Comparison of ENCODE assay signal across 27 mouse cellular contexts in the genomic region with DNA sequence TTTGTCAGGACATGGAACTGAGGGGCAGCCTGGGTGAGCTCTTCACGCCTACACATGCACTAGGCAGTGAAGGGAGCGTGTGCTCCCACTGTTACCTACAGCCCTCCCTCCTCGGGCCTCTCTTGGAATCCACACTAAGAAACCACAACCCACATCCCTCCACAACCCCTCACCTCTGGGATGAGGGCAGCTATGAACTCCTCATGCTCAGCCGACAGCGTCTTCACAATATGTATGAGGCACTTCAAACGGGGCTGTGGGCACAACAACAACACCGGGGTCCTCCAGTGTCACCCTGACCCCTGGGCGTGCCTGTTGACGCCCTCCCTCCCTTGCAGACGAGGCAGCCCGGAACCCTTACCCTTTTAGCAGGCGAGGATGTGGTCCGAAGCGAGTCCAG. TPM values are rescaled to one million over a fixed set of nuclear protein-coding genes. Genes with fewer than 3 reads are reported as not detected.
DNase-seq lines count a peak whose midpoint lies in the region; ATAC-seq lines count a peak whose summit lies in the region.
"Had no signal": no experiment of that assay in that cellular context is flagged by ENCODE, and none has a peak within 500 bp of the region (broad histone marks: within the 10 kb centered on the region; RNA-seq: fewer than 3 reads in every experiment).

No protein-coding gene starts in this region.

- H3K4me3 ChIP-seq in heart, embryonic 16.5 days (ENCODE audit: low read length): no peak overlapping the region
- H3K4me3 ChIP-seq: forebrain, embryonic 13.5 days; hindbrain, embryonic 10.5 days; hindbrain, embryonic 15.5 days; layer of hippocampus, adult 2 months had no signal

- H3K4me2 ChIP-seq in heart, embryonic 16.5 days (ENCODE audit: low read depth, low read length): no peak overlapping the region
- H3K4me2 ChIP-seq: forebrain, embryonic 13.5 days; heart, embryonic 11.5 days; hindbrain, embryonic 15.5 days had no signal

- intact Hi-C loops in heart, postnatal 14 days (cut with DNase I): no loop called here

- 88% methylated on average over 14 of the region's 14 CpGs for WGBS in heart, embryonic 16.5 days

- no peak overlapping the region for H3K9ac ChIP-seq in heart, embryonic 16.5 days (ENCODE audit: low read length)
- H3K9ac ChIP-seq: forebrain, embryonic 13.5 days; hindbrain, embryonic 15.5 days; liver, embryonic 14.5 days had no signal

- no peaks in the 10 kb centered on the region for H3K9me3 ChIP-seq in heart, embryonic 16.5 days (replicated peaks; ENCODE audit: control insufficient read depth, low read length)
- H3K9me3 ChIP-seq: forebrain, embryonic 13.5 days; hindbrain, embryonic 10.5 days; hindbrain, embryonic 15.5 days had no signal

- H3K27ac ChIP-seq in heart, embryonic 16.5 days (ENCODE audit: low read length): no peak overlapping the region
- H3K27ac ChIP-seq: forebrain, embryonic 13.5 days; hindbrain, embryonic 10.5 days; hindbrain, embryonic 15.5 days; layer of hippocampus, adult 2 months; liver, embryonic 14.5 days; macrophage had no signal

- DNase-seq in heart, postnatal 14 days: no peak
- DNase-seq in thymus, adult 18-20 months: peak; percentile 29 to 58
- peak; percentile 63 for DNase-seq in thymus, postnatal 25 days
- DNase-seq in left cerebral cortex, adult 8-10 months (ENCODE audit: low spot score in 2 of 2): no peak
- DNase-seq in adrenal gland, postnatal 4 days (ENCODE audit: low spot score in 2 of 2): no peak
- DNase-seq: adrenal gland, adult 2 months; cerebellum, adult 8-10 months; cerebellum, postnatal 36 days; gastrocnemius, postnatal 14 days; heart, adult 11 months; heart, postnatal 10 days; kidney, adult 18-20 months; kidney, postnatal 36 days; liver; lung, adult 2 months; lung, postnatal 10 days; midbrain, embryonic 14.5 days; right cerebral cortex, postnatal 14 days had no signal

- no peaks in the 10 kb centered on the region for H3K4me1 ChIP-seq in heart, embryonic 16.5 days (ENCODE audit: control insufficient read depth, insufficient read depth, low read length)
- H3K4me1 ChIP-seq: forebrain, embryonic 13.5 days; hindbrain, embryonic 10.5 days; hindbrain, embryonic 15.5 days had no signal

- peaks cover 33% of the 10 kb centered on the region for H3K36me3 ChIP-seq in heart, embryonic 16.5 days (ENCODE audit: control insufficient read depth, insufficient read depth)

- 0 out of 2 replicates have a peak, but pooled peaks have one; percentile 37 for ATAC-seq in heart, embryonic 16.5 days (replicated peaks; ENCODE audit: extremely low read depth, insufficient read depth, low FRiP score)
- ATAC-seq in granulocyte monocyte progenitor cell, adult 5-6 weeks (replicated peaks; ENCODE audit: poor library complexity, severe bottlenecking): no peak
- ATAC-seq: forebrain, embryonic 13.5 days had no signal

- no peaks in the 10 kb centered on the region for H3K27me3 ChIP-seq in heart, embryonic 16.5 days (ENCODE audit: control insufficient read depth, insufficient read depth, low read length)
- H3K27me3 ChIP-seq: forebrain, embryonic 13.5 days; hindbrain, embryonic 15.5 days had no signal

RNA-seq across cellular contexts. Expression of gene Rrp12, which starts 21.6 kb away (rescaled TPM):
- 9.4 and 10.0 TPM in 2 replicates for polyA plus RNA-seq in heart, embryonic 16.5 days (2015; fragmentation: Nextera tagmentation; extraction: Ambion mirVana)
- total RNA-seq in heart, postnatal 14 days (2021): 10 to 100 TPM; 10.7 to 12.9 TPM
- total RNA-seq in granulocyte monocyte progenitor cell, adult 5-6 weeks (2014; fragmentation: Nextera tagmentation): 14.8 and 22.3 TPM in 2 replicates
- total RNA-seq in granulocyte monocyte progenitor cell, adult 5-6 weeks (2017): 18.1 and 20.1 TPM in 2 replicates
- 10 to 100 TPM; 30.1 to 33.4 (median 30.9) TPM for total RNA-seq in left cerebral cortex, adult 8-10 months (2022)
- total RNA-seq in adrenal gland, postnatal 4 days (2021): 10 to 100 TPM; 13.2 to 13.4 TPM

RNA-seq across cellular contexts. Expression of gene Frat2, which starts 26.4 kb away (rescaled TPM):
- polyA plus RNA-seq in heart, embryonic 16.5 days (2015; fragmentation: Nextera tagmentation; extraction: Ambion mirVana): 1.9 and 2.8 TPM in 2 replicates
- total RNA-seq in heart, postnatal 14 days (2021): 1 to 10 TPM; 5.9 to 6.6 TPM
- 18.9 and 20.6 TPM in 2 replicates for total RNA-seq in granulocyte monocyte progenitor cell, adult 5-6 weeks (2014; fragmentation: Nextera tagmentation)
- 25.7 and 33.4 TPM in 2 replicates for total RNA-seq in granulocyte monocyte progenitor cell, adult 5-6 weeks (2017)
- 1 to 10 TPM; 5.9 to 8.2 (median 6.5) TPM for total RNA-seq in left cerebral cortex, adult 8-10 months (2022)
- 1 to 10 TPM; 7.5 to 9.3 TPM for total RNA-seq in adrenal gland, postnatal 4 days (2021)

RNA-seq across cellular contexts. Expression of gene Pgam1, which starts 37.4 kb away (rescaled TPM):
- 694 and 741 TPM in 2 replicates for polyA plus RNA-seq in heart, embryonic 16.5 days (2015; fragmentation: Nextera tagmentation; extraction: Ambion mirVana)
- total RNA-seq in heart, postnatal 14 days (2021): 100 to 1,000 TPM; 115 to 131 TPM
- 865 and 869 TPM in 2 replicates for total RNA-seq in granulocyte monocyte progenitor cell, adult 5-6 weeks (2014; fragmentation: Nextera tagmentation)
- total RNA-seq in granulocyte monocyte progenitor cell, adult 5-6 weeks (2017): 502 and 504 TPM in 2 replicates
- 100 to 1,000 TPM; 554 to 587 (median 579) TPM for total RNA-seq in left cerebral cortex, adult 8-10 months (2022)
- total RNA-seq in adrenal gland, postnatal 4 days (2021): 100 to 1,000 TPM; 411 to 420 TPM

RNA-seq across cellular contexts. Expression of gene Frat1, which starts 44.6 kb away (rescaled TPM):
- 2.4 and 2.7 TPM in 2 replicates for polyA plus RNA-seq in heart, embryonic 16.5 days (2015; fragmentation: Nextera tagmentation; extraction: Ambion mirVana)
- total RNA-seq in heart, postnatal 14 days (2021): 1 to 10 TPM; 2.5 to 3.2 TPM
- total RNA-seq in granulocyte monocyte progenitor cell, adult 5-6 weeks (2014; fragmentation: Nextera tagmentation): 2.6 and 5.6 TPM in 2 replicates
- 10.0 and 11.2 TPM in 2 replicates for total RNA-seq in granulocyte monocyte progenitor cell, adult 5-6 weeks (2017)
- 10 to 100 TPM; 18.5 to 22.1 (median 20.7) TPM for total RNA-seq in left cerebral cortex, adult 8-10 months (2022)
- total RNA-seq in adrenal gland, postnatal 4 days (2021): 10 to 100 TPM; 11.9 to 12.2 TPM

RNA-seq across cellular contexts. Expression of gene Exosc1, which starts 58.9 kb away (rescaled TPM):
- 40.2 and 45.3 TPM in 2 replicates for polyA plus RNA-seq in heart, embryonic 16.5 days (2015; fragmentation: Nextera tagmentation; extraction: Ambion mirVana)
- 10 to 100 TPM; 11.3 to 13.4 TPM for total RNA-seq in heart, postnatal 14 days (2021)
- 62.5 and 87.5 TPM in 2 replicates for total RNA-seq in granulocyte monocyte progenitor cell, adult 5-6 weeks (2014; fragmentation: Nextera tagmentation)
- total RNA-seq in granulocyte monocyte progenitor cell, adult 5-6 weeks (2017): 69.5 and 82.4 TPM in 2 replicates
- 10 to 100 TPM; 26.0 to 31.7 (median 29.0) TPM for total RNA-seq in left cerebral cortex, adult 8-10 months (2022)
- total RNA-seq in adrenal gland, postnatal 4 days (2021): 10 to 100 TPM; 30.1 to 33.8 TPM

Comparison
In these comparisons a context has a peak if more than half of its experiments do, and no peak if none do; other contexts are left out.
1. DNase-seq: peak in thymus, adult 18-20 months (2 of 2) and thymus, postnatal 25 days (single experiment); none in heart, postnatal 14 days (0 of 2), left cerebral cortex, adult 8-10 months (0 of 2) and adrenal gland, postnatal 4 days (0 of 2).